Mouse (Mus musculus): Measurements from ENCODE around the gene Agap3.

Gene Agap3

DNA sequence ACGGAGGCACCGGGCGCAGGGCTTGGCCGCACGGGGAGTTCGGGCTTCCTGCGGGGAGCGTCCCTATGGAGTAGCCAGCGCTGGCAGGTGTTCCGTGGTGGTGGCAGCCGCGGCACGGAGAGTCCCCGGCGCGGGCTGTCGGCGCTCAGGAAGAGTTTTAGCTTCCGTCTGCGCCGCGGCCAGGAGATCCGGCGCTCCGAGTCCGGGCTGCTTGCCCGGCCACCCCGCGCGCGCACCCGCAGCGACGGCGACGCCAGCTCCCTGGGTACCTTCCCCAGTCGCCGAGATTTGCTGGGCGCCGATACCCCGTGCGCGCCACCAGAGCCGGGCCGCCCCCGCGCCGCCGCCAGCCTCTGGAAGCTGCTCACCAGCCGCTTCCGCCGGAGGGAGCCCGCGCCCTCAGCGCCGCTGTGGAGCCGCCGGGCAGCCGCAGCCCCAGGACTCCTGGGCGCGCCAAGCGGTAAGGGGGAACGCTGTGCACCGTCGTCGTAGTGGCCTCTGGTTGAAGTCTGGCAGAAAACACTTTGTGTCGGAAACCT is 22.8 kb downstream of the Agap3 start:
- DNase-seq (ENCODE audit: low spot score in 2 of 2): peak in 1 of 2 experiments; percentile 56

DNA sequence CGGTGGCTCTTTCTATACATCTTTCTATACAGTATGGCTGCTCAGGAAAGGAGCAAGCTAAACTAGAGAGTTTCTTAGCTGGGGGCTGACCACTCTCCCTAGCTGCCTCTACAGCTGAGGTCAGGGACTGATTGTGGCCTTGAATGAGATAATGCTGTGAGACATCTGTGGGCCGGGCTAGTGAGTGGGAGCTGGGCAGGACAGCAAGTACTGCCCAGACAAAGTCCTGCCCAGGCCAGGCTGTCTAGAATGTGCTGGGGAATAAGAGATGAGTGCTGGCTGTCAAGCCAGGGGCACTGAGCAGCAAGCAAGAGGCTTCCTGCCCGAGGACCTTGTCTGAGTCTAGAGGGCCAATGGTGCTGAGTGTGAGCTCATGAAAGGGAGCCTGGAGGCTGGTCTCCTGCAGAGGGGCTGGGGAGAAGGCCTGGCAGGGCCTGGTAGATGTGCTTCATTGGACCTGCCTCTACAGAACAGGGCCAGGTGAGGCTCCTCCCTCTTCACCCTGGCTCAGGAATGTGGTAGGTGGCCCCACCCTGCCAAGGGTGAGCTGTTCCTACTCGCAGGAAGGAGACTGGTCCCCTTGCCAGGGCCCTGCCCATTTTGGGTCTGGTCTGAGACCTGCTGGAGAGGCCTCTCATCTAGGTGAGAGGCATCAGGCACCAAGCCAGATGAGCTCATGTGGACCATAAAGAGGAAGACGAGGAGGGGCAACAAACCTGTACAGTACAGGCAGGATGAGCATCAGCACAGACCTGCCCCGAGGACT is 23.7 kb downstream of the Agap3 start:
- DNase-seq (ENCODE audit: low spot score in 2 of 2): no peak

DNA sequence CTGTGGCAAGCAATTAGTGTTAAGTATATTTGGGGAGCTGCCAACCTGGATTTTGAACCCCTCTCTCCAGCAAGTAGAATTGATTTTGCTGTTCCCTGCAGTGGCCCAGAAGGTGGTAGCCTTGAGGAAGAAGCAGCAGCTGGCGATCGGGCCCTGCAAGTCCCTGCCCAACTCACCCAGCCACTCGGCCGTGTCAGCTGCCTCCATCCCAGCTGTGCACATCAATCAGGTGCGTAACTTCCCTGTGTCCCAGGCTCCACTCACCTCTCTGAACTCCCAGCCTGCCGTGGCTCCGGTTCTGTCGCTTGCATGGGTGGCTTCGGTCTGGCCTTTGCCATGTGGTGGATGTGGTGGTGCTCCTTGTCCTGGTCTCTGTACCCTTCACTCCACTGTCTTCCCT is 25.9 kb downstream of the Agap3 start:
- no peak for DNase-seq (ENCODE audit: low spot score in 2 of 2)

DNA sequence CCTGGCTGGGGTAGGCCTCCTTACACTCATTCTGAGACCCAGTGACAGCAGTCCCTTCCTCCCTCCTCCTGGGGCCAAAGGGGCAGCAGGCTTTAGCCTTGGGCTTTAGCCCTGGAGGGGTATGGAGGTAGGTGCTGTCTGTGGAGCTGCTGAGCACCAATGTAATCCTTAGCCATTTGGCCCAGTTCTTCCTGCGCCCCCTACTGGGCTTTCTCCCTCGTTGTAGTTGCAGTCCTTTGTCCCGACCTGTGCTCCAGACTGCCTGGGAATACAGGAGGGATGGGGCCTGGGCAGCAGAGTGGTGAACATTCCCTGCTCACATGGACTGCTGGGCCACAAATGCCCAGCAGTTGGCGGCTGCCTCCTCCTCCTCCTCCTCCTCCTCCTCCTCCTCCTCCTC is 29.7 kb downstream of the Agap3 start:
- peak in 1 of 2 experiments; percentile 55 for DNase-seq (ENCODE audit: low spot score in 2 of 2)

DNA sequence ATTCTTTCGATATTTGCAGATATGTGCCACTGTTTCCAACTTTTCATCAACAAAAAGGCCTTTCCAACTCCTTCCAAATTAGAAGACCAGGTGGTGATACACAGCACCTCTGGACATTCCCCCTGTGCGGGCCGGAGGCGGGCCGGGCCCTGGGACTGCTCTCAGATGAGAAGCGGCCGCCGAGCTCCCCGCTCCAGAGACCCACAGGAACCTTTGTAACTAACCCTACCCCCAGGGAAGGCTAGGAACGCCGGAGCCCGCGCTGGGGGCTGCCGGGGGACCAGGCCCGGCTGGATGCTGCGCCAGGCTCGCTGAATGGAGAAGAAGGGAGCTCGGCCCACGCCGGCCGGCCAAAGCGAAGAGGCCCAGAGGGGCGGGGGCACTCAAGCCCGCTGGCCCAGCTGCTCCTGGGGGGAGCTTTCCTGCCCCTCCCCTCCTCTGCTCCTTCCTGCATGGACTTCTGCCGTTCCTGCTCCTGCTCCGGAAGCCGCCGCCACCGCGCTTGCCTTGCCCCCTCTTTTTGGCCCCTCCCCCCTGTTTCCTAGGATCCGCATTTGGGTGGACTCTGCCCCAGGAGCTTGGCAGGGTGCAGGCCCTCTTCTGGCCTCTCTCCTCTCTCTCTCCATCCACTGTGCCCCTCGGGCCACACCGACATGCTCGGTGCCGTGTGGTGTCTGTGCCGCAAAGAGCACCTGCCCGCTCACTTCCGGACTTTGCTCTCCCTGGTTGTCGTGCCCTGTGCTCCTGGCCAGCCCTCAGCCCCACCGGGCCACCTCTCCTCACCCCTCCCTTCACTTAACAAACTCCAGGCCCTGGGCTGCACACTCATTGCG is 30.5 kb downstream of the Agap3 start:
- DNase-seq (ENCODE audit: low spot score in 2 of 2): no peak

DNA sequence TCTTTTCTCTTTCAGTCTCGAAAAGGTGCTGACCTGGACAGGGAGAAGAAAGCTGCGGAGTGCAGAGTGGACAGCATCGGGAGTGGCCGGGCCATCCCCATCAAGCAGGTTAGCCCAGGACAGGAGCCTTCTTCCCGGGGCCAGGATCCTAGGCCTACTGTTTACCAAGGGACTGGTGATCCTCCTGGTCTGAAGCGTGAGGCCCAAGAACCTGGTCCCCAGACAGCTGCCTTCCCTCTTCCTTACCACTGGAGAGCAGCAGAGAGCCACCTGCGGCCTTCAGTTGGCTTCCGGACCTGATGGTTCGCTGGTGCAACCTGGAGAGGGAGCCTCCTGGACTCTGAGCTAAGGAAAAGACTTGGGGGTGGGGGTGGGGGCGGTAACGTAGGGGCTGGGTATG is 31.3 kb downstream of the Agap3 start:
- peak; percentile 51 to 56 for DNase-seq (ENCODE audit: low spot score in 2 of 2)

DNA sequence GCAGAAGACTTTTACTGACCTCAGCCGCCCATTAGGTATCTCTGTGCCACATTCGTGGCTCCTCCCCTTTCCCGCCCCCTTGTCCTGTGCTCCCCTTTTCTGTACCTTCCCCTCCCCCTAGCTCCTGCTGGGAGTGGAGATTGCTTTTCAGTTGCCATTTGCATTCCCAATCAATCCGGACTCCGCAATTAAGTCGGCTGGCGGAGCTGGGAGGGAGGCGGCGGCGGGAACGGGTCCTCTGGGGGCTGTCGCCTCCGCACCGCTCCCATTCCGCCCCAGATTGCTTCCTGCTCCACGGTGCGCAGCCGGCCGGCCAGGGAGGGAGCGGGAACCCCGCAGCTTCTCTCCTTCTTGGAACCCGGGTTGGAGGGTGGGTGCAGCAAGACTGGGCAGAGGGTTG is 33.0 kb downstream of the Agap3 start:
- no peak for DNase-seq (ENCODE audit: low spot score in 2 of 2)

DNA sequence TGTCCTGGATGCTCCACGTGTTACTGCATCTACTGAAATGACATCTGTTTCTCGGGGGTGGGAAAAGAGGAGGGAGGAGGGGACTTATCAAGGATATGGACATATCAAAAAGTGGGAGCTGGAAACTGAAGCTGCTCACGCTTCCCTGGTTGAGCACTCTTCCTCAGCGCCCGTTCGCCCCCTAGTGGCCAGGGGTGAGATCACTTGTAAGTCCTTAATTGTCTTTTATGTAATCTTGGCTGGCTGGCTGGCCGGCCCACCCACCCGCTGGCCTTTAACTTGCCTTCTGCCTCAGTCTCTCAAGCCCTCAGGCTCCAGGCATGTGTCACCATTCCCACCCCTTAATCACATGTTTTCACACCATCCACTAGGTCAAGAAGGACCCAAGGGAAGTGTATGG is 34.1 kb downstream of the Agap3 start:
- peak; percentile 71 to 87 for DNase-seq (ENCODE audit: low spot score in 2 of 2)

DNA sequence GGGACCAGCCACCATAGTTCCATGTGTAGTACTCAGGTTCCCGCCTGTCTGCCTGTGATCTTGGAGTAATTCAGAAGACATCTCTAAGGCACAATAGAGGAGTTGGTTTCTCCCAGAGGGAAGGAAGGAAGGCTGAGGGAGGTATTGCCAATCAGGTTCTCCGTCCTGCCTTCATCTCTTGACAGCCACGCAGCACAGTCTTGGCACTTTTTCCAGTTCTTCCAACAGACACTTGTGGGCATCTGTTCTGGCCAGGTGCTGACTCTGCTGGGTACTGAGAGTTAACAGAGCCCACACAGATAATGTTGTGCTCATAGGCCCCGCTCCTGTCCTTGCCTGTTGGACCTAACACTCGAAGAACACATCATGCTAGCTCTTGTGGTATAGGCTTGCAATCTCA is 34.8 kb downstream of the Agap3 start:
- DNase-seq (ENCODE audit: low spot score in 2 of 2): no peak

DNA sequence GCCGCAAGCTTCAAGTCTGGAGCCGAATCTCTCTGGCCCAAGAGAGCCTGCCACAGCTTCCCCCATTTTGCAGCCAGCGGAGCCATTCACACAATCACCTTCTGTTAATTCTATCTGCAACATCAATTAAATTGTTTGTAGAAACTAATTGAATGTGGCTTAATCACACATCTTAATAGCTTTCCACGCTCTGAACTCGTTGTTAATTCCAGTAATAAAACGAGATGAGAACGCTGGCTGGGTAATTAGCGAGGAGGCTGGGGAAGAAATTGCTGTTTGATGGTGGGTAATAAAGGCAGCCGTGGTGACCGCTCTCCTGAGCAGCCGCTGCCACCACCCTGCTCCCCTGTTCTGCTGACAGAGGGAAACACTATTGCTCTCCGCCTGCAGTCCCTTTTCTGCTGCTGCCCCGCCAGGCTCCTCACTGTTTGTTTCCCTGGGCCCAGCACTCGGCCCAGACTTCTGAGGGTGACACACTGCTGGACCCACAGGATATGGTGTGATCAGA is 38.5 kb downstream of the Agap3 start:
- DNase-seq (ENCODE audit: low spot score in 2 of 2): no peak

DNA sequence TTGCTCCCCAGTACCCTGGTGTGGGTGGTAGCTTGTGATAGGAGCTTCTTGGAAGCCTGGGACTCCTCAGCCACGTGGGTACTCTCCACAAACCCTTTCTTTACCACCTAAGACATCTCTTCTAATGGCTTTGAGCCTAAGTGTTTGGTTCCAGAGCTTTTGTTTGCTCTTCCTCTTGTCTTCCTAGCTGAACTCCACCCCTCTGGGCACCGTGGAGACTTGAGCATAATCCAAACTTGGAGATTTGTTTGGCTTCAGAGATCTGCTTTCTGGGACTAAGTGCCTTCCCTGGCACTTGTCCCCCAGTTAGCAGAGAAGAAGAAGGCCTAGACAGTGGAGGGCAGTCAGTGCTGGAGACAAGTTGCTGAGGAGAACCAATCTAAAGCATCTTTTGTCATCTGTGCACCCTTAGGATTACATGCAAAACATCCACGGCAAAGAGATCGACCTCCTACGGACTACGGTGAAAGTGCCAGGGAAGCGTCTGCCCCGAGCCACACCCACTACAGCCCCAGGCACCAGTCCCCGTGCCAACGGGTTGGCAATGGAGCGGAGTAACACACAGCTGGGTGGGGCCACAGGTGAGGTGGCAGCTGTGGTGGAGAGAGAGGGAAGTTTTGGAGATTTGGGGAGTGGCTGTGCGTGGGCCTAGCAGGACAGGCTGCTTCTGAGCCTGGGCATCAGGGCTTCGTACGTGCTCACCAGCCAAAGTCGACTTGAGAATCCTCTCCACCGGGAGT is 40.7 kb downstream of the Agap3 start:
- DNase-seq (ENCODE audit: low spot score in 2 of 2): no peak

DNA sequence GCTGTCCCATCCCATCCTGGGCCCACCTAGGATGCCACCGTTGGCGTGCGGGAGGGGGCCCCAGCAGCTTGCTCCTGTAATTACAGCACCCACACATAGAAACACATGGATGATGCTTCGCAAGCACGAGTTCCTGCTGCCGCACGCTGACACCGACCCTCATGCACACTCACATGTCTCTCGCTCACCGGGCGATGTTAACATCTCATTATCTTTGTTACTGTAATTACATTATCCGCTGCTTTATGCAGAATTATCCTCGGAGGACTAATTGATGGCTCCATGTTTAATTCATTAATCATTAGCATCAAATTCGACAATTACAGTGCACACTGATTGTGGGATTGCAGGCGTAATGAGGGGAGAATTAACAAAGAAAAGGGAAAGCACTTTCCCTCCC is 43.0 kb downstream of the Agap3 start:
- DNase-seq (ENCODE audit: low spot score in 2 of 2): no peak

DNA sequence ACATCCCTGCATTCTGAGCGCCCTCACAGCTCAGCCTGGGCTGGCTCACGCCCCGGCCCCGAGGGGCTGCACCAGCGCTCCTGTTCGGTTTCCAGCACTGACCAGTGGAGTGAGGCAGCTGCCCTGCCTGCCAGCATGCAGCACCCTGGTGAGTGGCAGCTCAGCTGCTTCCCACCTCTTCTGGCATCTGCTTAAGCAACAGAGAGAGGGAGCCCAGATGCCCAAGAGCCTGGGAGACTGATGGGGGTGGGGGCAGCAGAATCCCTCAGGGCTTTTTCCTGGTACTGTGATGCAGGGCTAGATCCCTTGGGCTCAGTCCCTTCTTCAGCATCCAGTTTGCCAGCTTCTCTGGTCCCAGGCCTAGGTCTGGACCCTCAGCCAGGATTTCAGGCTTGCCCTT is 44.8 kb downstream of the Agap3 start:
- no peak for DNase-seq (ENCODE audit: low spot score in 2 of 2)

DNA sequence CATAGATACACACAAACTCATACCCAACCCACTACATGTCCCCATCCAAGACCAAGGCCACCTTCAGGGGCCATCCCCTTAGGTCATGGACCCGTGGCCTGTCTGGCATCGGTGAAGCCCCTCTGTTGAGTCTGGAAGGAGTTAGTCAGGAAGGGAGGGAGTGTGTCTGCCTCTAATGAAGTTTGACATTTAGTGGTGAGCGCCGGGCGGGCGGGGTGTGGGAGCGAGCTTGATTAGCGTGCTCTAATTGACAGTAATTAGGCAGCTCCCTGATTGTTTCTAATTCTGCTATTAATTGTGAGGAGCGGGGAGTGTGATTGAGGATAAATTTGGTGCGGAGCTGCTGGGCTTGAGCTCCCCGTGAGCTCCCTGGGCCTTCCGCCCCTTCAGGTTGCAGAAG is 45.5 kb downstream of the Agap3 start:
- DNase-seq (ENCODE audit: low spot score in 2 of 2): no peak

DNA sequence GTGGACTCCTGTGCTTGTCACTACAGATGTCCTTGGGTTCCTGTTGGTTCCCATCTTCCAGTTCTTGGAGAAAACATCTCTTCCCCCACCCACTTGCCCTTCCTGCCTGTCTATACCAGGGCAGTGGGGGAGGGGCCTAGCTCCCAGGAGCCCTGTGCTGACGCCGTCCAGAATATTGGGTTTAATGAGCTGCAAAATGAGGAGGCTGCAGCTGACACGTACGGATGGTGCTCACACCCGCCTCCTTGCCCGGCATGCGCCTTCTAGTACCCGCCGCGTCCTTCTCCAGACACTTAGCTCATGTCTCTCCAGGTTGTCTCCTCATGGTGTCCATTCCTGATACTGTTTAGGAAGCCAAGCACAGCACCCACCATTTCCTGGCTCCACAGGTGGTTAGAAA is 47.1 kb downstream of the Agap3 start:
- no peak for DNase-seq (ENCODE audit: low spot score in 2 of 2)

DNA sequence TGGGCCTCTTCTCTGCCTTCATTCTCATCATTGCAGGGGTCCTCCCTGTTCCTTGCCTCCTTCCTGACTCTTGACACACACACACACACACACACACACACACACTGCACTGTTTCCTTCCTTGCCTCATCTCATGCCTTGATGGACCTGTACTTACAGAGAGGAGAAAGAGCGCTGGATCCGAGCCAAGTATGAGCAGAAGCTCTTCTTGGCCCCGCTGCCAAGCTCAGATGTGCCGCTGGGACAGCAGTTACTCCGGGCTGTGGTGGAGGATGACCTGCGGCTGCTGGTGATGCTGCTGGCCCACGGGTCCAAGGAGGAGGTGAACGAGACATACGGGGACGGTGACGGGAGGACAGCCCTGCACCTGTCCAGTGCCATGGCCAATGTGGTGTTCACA is 48.9 kb downstream of the Agap3 start:
- DNase-seq (ENCODE audit: low spot score in 2 of 2): no peak

DNA sequence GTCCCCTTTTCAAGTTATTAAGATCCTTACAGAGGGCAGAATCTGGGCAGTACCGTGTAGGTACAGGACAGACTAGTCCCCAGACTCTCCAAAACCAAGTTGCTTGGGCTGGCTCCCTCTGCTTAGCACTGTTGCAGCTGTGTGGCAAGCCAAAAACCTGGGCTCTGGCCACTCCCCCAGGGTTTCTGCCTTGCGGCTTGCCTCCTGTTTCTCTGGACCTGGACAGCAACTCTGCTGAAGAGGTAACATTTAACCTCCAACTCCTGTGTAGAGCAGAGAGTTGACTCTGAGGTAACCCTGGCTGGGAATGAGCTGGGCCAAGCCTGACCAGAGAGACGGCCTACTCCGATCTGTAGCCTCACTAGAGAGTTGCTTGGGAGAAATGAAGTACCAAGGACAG is 50.8 kb downstream of the Agap3 start:
- DNase-seq (ENCODE audit: low spot score in 2 of 2): no peak

DNA sequence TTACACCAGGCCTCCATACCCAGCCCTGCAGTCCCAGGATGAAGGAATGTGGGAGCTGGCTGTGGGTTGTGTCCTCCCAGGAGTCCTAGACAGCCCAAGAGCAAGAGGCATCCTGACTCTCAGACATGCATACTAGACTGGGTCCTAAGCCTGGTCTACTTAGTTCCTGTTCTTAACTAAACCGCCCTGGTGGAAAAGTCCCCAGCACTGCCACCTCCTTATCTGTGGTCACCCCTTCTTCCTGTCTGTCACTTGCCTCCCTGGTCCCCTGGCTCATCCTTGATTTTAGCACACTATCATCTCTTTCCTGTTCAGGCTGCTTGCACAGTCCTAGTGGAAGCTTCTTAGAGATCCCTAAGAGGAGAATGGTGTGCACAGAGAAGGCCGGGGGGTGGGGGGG is 53.5 kb downstream of the Agap3 start:
- DNase-seq (ENCODE audit: low spot score in 2 of 2): no peak

DNA sequence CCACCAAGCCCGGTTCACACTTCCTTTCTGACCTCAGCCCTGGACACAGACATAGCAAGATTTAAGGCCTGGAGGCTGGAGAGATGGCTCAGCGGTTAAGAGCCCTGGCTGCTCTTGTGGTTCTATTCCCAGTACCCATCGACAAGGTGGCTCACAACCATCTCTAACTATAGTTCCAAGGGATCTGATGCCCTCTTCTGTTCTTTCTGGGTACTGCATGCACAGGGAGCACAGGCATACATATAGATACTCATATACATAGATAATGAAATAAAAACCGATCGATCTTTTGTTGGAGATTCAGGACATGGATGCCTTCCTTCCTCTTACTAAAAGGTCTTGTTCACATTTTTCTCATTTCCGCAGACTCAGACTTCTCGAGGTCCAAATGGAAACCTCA is 56.4 kb downstream of the Agap3 start:
- no peak for DNase-seq (ENCODE audit: low spot score in 2 of 2)

DNA sequence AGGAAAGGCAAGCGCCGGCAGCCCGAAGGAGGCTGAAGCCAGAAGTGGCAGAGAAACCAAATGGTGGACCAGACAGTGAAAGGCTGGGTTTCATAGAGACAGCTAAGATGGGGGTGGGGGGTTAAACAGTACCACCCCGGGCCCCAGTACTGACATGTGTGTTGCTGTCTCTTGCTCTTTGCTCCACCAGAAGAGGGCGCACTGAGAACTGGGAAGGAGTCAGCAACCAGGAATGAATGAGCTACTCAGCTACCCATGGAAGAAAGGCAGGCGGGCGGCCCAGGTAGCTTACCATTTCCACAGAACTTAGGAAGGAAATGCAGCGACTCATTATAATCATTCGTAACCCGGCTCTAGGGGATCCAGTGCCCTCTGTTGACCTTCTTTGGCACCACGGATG is 58.7 kb downstream of the Agap3 start:
- DNase-seq (ENCODE audit: low spot score in 2 of 2): no peak

DNA sequence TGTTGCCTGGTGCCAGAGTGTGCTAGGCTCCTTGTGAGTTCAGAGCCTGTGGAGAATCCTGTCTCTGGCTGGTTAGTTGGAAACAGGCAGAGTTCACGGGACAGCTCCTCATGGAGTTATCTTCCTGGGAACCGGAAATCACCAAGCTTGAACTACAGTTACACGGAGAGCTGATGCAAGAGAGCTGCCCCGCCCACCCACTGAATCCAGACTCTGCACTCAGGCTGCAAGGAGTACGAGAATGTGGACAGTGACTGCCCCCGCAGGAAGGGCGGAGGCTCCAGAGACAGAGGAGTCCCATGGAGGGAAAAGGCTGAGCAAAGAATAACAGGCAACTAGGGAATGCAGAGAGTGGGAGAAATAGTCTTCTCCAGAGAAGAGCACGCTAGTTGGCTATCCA is 60.3 kb downstream of the Agap3 start:
- DNase-seq (ENCODE audit: low spot score in 2 of 2): no peak

DNA sequence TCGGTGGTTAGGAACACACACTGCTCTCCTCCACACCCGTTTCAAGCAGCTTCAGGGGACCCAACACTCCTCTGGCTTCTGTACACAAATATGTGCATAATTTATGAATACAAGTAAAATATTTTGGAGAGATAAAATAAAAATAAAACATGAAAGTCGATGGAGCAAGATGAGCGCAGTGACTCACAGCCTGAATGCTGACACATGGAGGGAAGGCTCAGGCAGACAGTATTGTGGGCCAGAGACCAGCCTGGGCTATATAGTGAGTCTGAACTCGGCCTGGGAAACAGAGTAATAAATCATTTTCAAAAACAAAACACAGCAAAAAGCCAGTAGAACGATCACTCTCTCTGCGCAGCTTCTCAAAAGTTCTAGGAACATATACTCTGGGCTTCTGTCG is 69.4 kb downstream of the Agap3 start:
- no peak for DNase-seq (ENCODE audit: low spot score in 2 of 2)
